Mouse (Mus musculus) lung, postnatal 25 days (tissue): ENCODE results near the gene Olfr654.

ENCODE experiments used
- DNase-seq: peaks from one replicate; pipeline ENCODE4 v3.0.0; 2022; ENCODE audit warnings: low spot score

The Olfr654 gene

DNA sequence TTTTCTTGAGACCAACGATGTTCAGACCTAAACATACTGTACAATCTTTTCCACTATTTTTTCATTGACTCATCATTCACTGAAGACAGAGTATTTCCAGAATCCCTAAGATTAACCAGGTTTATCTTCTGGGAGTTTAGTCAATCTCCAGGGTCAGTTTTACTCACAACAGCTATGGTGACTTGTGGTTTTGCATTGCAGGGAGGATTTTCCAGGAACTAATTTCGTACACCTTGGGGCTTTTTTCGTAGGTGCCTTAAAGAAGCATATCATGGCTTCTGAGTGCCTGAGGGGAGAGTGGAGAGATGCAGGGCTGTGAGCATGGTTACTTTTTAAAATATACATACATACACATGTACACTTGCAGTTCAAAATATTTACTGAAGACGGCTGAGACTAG lies at the start of gene Olfr654:
Gene Olfr654 (plus strand): TSS at position 301 of the 400 bp plus-strand sequence.
- DNase-seq = no peak

DNA sequence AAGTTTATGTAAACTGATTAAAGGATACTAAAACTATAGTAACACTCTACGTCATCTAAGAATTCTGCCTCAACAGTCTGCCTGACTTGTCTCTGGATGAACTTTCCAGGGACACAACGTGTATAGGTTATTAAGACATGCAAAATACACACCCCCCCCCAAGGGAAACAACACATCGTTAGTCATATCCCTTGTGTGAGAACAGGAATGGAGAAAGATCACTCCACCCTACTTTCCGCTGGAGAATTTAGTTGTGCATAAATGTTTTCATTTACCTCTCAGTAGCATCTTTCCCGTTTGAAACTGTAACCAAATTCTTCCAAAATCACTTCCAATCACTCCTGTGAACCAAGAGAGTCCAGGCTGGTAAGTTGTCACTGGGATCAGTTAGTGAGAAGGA lies 37.0 kb upstream of the Olfr654 start, which contains the start of gene Olfr651:
Gene Olfr651 (plus strand): TSS at position 301 of the 400 bp plus-strand sequence.
- no peak for DNase-seq

DNA sequence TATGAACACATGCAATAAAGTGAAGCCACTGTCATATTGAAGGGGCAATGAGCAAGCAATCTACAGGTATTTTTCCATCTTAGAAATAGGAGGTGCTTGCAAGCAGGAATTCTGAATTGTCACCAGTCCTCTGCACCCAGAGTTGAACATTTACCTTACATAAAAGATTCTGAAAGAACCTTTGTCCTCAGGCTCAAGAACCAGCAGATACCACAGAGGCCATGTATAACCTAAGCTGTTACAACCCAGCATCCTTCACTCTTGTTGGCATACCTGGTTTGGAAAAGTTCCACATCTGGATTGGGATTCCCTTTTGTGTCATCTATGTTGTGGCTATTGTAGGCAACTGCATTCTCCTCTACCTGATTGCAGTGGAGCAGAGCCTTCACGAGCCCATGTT lies 34.1 kb upstream of the Olfr654 start:
- no peak for DNase-seq

DNA sequence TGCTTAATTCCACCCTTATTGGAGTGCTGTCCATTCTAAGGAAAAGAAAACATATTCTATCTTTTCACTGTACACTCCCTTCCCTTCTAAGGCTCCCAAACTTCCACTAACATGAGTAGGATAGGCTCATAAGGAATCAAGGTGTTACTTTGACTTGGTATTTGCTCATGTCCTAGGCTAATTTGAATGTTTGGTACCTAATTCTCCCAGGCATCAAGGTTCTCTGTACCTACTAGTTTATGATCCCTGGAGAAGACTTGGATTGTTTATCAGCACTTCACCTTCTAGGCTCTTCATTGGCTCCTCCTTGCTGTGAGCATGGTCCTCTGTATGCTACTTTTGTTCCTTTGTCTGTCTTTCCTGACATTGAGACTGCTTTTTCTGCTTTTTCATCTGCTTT lies 26.2 kb upstream of the Olfr654 start, which contains the start of gene Olfr652:
Gene Olfr652 (plus strand): TSS at position 301 of the 400 bp plus-strand sequence.
- DNase-seq = no peak

DNA sequence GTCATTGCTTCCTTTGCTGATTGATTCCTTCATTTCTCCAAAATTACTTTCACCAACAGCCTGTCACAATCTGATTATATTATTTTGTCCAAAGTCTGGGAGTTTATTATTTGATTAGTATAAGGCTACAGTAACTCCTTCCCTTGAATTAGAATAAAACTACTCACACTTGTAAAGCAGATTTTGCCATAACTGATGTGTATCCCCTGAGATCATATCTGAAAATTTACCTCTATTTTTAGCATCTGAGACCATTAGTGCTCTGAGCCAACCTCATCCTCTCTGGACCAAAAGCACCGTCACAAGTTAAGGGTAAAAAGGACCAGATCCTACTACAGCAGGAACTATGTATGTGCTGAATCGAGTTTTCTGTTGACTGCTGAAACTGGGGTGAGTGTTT lies 9.8 kb upstream of the Olfr654 start, which contains the start of gene Olfr653:
Gene Olfr653 (plus strand): TSS at position 301 of the 400 bp plus-strand sequence.
- no peak for DNase-seq

DNA sequence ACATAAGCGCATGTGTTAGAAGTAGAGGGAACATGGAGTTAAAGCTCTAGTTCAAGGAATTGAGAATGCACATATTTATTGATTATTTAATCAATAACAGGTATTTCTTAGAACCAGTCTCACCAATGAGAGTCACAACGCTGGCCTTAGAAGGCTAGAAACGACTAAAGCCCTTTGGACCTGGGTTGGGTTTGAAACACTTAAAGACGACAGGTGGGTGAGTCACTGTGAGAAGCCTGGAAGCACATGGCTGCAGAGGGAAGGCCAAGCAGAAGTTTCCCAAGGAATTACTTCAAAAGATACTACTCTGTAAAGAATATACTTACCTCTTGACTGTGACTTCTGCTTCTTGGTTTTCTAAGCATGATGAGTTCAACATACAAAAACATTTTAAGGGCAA lies 6.0 kb upstream of the Olfr654 start:
- no peak for DNase-seq

DNA sequence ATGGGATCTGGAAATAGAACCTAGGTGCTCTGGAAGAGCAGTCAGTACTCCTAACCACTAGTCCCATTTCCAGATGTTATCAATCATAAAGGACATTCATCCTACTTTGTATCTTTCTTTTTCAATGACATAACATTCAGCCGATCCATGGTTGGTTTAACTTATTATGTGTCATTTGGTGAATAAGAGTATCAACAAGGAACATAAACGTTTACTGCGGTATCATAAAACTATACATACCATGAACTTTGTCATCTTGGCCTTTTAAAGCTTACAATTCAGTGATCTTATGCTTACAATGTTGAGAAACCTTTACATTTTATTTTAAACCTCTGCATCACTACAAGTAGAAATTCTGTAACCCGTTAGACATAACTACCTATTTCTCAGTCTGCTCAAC lies 5.4 kb upstream of the Olfr654 start:
- no peak for DNase-seq

DNA sequence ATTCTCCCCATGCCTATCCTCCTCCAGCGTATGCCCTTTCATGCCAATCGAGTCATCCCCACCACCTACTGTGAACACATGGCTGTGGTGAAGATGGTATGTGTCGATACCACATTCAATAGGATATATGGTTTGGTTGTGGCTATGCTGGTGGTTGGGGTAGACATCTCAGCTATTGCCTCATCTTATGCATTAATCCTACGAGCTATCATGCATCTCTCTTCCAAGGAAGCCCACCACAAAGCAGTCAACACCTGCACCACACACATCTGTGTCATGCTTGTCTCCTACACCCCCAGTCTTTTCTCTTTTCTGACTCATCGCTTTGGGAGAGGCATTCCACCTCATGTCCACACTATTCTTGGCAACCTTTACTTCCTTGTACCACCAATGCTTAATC lies 1.4 kb downstream of the Olfr654 start:
- DNase-seq = no peak

DNA sequence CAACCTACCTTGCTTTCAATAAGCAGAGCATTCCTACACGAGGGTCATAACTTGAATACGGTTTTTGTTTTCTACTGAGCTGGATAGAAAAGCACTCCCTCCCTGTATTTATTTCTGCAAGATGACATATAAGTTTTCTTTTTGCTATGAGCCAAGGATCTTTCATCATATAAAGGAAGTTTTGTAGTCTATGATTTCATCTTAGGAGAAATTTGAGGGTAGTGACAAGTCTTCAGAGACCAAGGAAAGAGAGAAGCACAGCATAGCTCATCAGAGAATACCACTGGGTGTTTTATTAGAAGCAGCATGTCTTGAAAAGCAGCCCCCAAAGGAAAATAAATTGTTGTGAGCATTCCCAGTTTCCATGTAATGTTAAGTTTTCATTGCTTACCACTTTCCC lies 14.9 kb downstream of the Olfr654 start, which contains the start of gene Olfr655:
Gene Olfr655 (minus strand): TSS at position 101 of the 400 bp plus-strand sequence.
- DNase-seq = no peak

DNA sequence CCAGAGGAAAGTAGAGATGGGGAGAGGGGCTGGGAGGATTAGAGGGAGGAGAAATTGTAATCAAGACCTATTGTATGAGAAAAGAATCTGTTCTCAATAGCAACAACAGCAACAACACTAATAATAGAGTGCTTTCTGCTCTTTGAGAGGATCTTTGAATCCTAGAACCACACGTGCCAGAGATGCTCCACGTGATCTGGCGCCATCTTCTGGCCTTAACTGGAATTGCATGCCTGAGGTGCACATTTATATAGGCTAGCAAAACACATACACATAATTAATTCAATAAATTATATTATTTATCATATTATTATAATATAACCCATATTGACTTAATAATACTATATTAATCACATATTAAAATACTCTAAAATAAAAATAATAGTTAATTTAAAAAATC lies 16.3 kb downstream of the Olfr654 start:
- DNase-seq = peak; percentile 4

DNA sequence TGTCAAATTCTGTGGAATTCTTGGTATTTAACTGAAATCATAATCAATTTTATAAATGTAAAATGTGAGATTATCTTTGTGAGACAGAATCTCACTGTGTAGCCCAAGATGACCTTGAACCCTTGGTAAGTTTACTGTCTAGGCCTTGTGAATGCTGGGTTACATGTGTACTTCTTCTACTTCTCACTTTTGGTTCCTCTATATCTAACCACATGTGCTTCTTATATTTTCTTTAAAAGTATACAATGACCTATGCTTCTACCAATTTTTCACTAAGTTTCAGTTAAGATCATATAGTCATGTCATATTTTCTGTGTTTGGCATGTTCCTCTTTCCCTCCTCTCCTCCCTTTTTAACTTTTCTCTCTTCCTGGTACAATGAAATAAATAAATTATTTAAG lies 17.9 kb downstream of the Olfr654 start:
- no peak for DNase-seq

DNA sequence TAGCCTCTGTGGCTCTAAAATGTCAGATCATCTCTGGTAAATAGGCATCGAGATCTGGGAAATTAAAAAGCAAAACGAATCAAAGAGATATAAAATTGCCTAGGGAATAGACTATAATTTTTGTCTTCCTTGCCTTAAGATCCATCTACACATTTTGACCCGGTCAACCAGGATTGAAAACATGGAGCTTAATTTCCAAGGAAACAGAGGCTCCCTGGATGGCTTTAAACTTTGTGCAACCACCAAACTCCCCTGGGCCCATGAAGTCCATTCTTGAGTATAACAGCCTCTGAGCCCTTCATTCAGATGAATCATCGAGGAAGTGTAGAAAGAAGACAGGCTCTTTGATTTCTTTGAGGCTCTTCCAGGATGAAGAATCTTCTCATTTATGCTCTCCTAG lies 26.8 kb downstream of the Olfr654 start, which contains the start of gene Olfr656:
Gene Olfr656 (plus strand): TSS at position 301 of the 400 bp plus-strand sequence.
- no peak for DNase-seq

DNA sequence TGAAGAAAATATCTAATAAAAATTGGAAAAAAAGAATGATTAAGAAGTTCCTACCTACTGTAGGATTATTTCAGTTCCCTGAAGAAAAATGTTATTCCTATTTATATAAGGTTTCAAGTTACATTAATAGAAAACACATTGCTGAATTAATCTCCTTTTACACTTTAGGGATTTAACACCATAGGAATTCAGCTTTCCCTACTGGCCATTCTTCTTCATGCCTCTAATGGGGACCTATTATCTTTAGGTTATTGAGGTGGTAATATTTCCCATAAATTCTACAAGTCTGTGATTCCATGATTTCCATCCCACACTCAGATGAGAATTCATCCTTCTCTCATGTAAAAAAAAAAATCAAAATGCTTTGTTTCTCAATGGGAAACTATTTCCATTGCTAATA lies 37.7 kb downstream of the Olfr654 start, which contains the start of gene Olfr657:
Gene Olfr657 (plus strand): TSS at position 301 of the 400 bp plus-strand sequence.
- no peak for DNase-seq
